Mouse (Mus musculus) telencephalon, adult 2 months (tissue): ENCODE measurements around the gene Trmt11.
A peak's percentile ranks its signal among the peaks of the same experiment; 100 is the strongest.
"Not testable (repeated sequence)": the region's sequence is repeated elsewhere in the genome, so short reads cannot be mapped to it uniquely, and the experiment has no call there.

ENCODE experiments used
- DNase-seq: peaks from one replicate; pipeline ENCODE4 v3.0.0-alpha.2; 2011; ENCODE audit warnings: low read depth, low spot score

Gene Trmt11

GRCm38 (mm10) chr10:30555686-30556578 lies 44.6 kb downstream of the Trmt11 start:
- DNase-seq = no peak

- DNase-seq = no peak
These were observed 48.2 kb downstream of the Trmt11 start for GRCm38 (mm10) chr10:30552377-30552776.

- no peak for DNase-seq
These were observed 50.6 kb downstream of the Trmt11 start for GRCm38 (mm10) chr10:30549974-30550373.

GRCm38 (mm10) chr10:30538538-30538815 lies 62.1 kb downstream of the Trmt11 start:
- DNase-seq = no peak

GRCm38 (mm10) chr10:30537734-30538537 lies 62.6 kb downstream of the Trmt11 start:
- DNase-seq = peak; percentile 60

- DNase-seq = not testable (repeated sequence)
These were observed 64.6 kb downstream of the Trmt11 start for GRCm38 (mm10) chr10:30535930-30536329.

GRCm38 (mm10) chr10:30527122-30527521 lies 73.4 kb downstream of the Trmt11 start:
- no peak for DNase-seq

GRCm38 (mm10) chr10:30521727-30522126 lies 78.8 kb downstream of the Trmt11 start:
- no peak for DNase-seq

GRCm38 (mm10) chr10:30519143-30519542 lies 81.4 kb downstream of the Trmt11 start:
- DNase-seq = no peak

GRCm38 (mm10) chr10:30517224-30517623 lies 83.3 kb downstream of the Trmt11 start:
- no peak for DNase-seq

- no peak for DNase-seq
These were observed 83.8 kb downstream of the Trmt11 start for GRCm38 (mm10) chr10:30516771-30517170.

- DNase-seq = no peak
These were observed 95.8 kb downstream of the Trmt11 start for GRCm38 (mm10) chr10:30504736-30505135.

- no peak for DNase-seq
These were observed 97.4 kb downstream of the Trmt11 start for GRCm38 (mm10) chr10:30503168-30503567.

- DNase-seq = no peak
These were observed 97.8 kb downstream of the Trmt11 start for GRCm38 (mm10) chr10:30502718-30503117.

GRCm38 (mm10) chr10:30498223-30498622 lies 102.3 kb downstream of the Trmt11 start:
- not testable (repeated sequence) for DNase-seq
